Comparison of ENCODE assay signal across 25 mouse cellular contexts in genomic region chr6:71332236-71332965, GRCm38 (mm10). TPM values are rescaled to one million over a fixed set of nuclear protein-coding genes. Genes with fewer than 3 reads are reported as not detected.
"Had no signal": no experiment of that assay in that cellular context is flagged by ENCODE, and none has a peak within 500 bp of the region (broad histone marks: within the 10 kb centered on the region; RNA-seq: fewer than 3 reads in every experiment).

No protein-coding gene starts in this region.

- H3K36me3 ChIP-seq: intestine, embryonic 15.5 days; kidney, embryonic 15.5 days; liver, embryonic 13.5 days; lung, embryonic 15.5 days; stomach, embryonic 15.5 days had no signal

- DNase-seq: kidney, adult 11 months; kidney, adult 8-10 months; kidney, postnatal 10 days; kidney, postnatal 36 days; layer of hippocampus, postnatal 36 days; liver, embryonic 13.5 days; midbrain, embryonic 14.5 days had no signal

- H3K27me3 ChIP-seq: intestine, embryonic 15.5 days; kidney, embryonic 15.5 days; liver, embryonic 13.5 days; lung, embryonic 15.5 days; stomach, embryonic 15.5 days had no signal

- H3K27ac ChIP-seq: intestine, embryonic 15.5 days; kidney, embryonic 15.5 days; left cerebral cortex, adult 2 months; liver, embryonic 13.5 days; lung, embryonic 15.5 days; stomach, embryonic 15.5 days had no signal

- H3K4me3 ChIP-seq: intestine, embryonic 15.5 days; kidney, embryonic 15.5 days; left cerebral cortex, adult 2 months; liver, embryonic 13.5 days; lung, embryonic 15.5 days; stomach, embryonic 15.5 days had no signal

- H3K4me1 ChIP-seq: intestine, embryonic 15.5 days; kidney, embryonic 15.5 days; liver, embryonic 13.5 days; lung, embryonic 15.5 days; stomach, embryonic 15.5 days had no signal

- H3K9me3 ChIP-seq: intestine, embryonic 15.5 days; kidney, embryonic 15.5 days; liver, embryonic 13.5 days; lung, embryonic 15.5 days; stomach, embryonic 15.5 days had no signal

RNA-seq across cellular contexts. Expression of gene Cd8b1, which starts 9.8 kb away (rescaled TPM):
- total RNA-seq: layer of hippocampus, adult 8-10 months; layer of hippocampus, postnatal 10 days; layer of hippocampus, postnatal 36 days; left cerebral cortex, adult 2 months; left cerebral cortex, postnatal 10 days; left cerebral cortex, postnatal 36 days; megakaryocyte progenitor cell, adult 5-6 weeks; megakaryocyte-erythroid progenitor cell, adult 5-6 weeks; midbrain, postnatal 0 days had no signal
- polyA plus RNA-seq: intestine, embryonic 15.5 days; limb, embryonic 14.5 days; liver, embryonic 13.5 days; midbrain, embryonic 11.5 days; midbrain, embryonic 14.5 days; midbrain, postnatal 0 days; neural tube, embryonic 11.5 days; neural tube, embryonic 14.5 days had no signal

RNA-seq across cellular contexts. Expression of gene Smyd1, which starts 10.4 kb away (rescaled TPM):
- total RNA-seq: megakaryocyte progenitor cell, adult 5-6 weeks; megakaryocyte-erythroid progenitor cell, adult 5-6 weeks had no signal

RNA-seq across cellular contexts. Expression of gene Cd8a, which starts 40.8 kb away (rescaled TPM):
- total RNA-seq: layer of hippocampus, adult 8-10 months; layer of hippocampus, postnatal 10 days; layer of hippocampus, postnatal 36 days; left cerebral cortex, adult 2 months; left cerebral cortex, postnatal 36 days; megakaryocyte progenitor cell, adult 5-6 weeks; megakaryocyte-erythroid progenitor cell, adult 5-6 weeks; midbrain, postnatal 0 days had no signal
- polyA plus RNA-seq: intestine, embryonic 15.5 days; limb, embryonic 11.5 days; liver, embryonic 13.5 days; liver, embryonic 16.5 days; midbrain, embryonic 11.5 days; midbrain, embryonic 14.5 days; midbrain, postnatal 0 days; neural tube, embryonic 11.5 days; neural tube, embryonic 14.5 days had no signal
